Mouse (Mus musculus) megakaryocyte, embryonic 14.5 days (primary cell): ENCODE data around the gene Gm20388. TPM values are rescaled to one million over a fixed set of nuclear protein-coding genes. Genes with fewer than 3 reads are reported as not detected.
A peak's percentile ranks its signal among the peaks of the same experiment; 100 is the strongest.

Experiments
- H3K27me3 ChIP-seq: replicated peaks from 2 replicates; pipeline ENCODE3; 2012; ENCODE audit warnings: inconsistent platforms
- H3K36me3 ChIP-seq: replicated peaks from 2 replicates; pipeline ENCODE3; 2012; ENCODE audit warnings: low read length, inconsistent platforms, mixed read lengths
- H3K4me1 ChIP-seq: 2 replicates; pipeline ENCODE4 v1.6.1; 2012; ENCODE audit warnings: inconsistent platforms
- H3K4me3 ChIP-seq: replicated peaks from 2 replicates; pipeline ENCODE3; 2012; ENCODE audit warnings: moderate library complexity, mild to moderate bottlenecking, inconsistent platforms
- H3K9me3 ChIP-seq: 2 replicates; pipeline ENCODE4 v1.6.1; 2012; ENCODE audit warnings: inconsistent platforms
- FLI1 ChIP-seq: IDR thresholded peaks from 2 replicates; pipeline ENCODE4 v1.6.1; 2012; ENCODE audit warnings: low read length, inconsistent platforms, mixed read lengths
- GATA1 ChIP-seq: IDR thresholded peaks from 3 replicates; pipeline ENCODE4 v1.6.1; 2012; ENCODE audit warnings: mixed read lengths, low read length, inconsistent platforms, borderline replicate concordance
- polyA plus RNA-seq: library from polyadenylated mRNA; stranded (reverse); fragments of >175 nt; gene quantifications from 2 replicates; pipeline ENCODE4 v1.2.3, GENCODE M21; 2012; ENCODE audit warnings: low replicate concordance; ENCODE audit not compliant: insufficient read depth

Gene Gm20388
- polyA plus RNA-seq, 1 experiment, result 111 TPM

DNA sequence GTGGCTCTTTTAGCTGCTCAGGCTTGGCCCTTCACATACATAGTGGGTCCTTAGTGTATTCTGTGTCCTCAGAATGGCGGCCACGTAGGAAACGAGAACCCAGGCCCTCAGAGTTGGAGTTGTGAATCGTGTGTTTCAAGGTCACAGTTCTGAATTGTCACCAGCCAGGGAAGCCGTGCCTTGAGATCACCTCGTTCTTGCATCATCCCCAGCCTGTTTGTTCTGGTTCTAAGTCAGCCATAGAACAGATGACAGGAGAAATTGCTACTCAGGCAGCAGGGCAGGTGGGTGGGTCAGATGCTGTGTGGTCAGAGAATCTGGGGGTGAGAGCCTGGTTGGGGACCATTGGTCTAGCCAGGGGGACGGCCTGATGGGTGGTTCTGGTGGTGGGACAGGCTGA, 378.6 kb downstream of the Gm20388 start:
- Histone ChIP-seq H3K36me3 (no peaks in the 10 kb centered on the region), H3K9me3 (no peaks in the 10 kb centered on the region), H3K27me3 (peaks cover 10% of the 10 kb centered on the region), H3K4me3 (no peak overlapping the region), H3K4me1 (peaks cover 88% of the 10 kb centered on the region)
- TF ChIP-seq FLI1 (no peak), GATA1 (no peak)

- Histone ChIP-seq H3K36me3 (no peaks in the 10 kb centered on the region), H3K4me1 (peaks cover 88% of the 10 kb centered on the region)
- TF ChIP-seq FLI1 (no peak), GATA1 (no peak)
Measured at GRCm38 (mm10) chr8:120289698-120290181, 379.1 kb downstream of the Gm20388 start.

GRCm38 (mm10) chr8:120290614-120291013, 380.0 kb downstream of the Gm20388 start:
- TF ChIP-seq FLI1, result no peak
- TF ChIP-seq GATA1, result no peak
- no peak overlapping the region for H3K4me3 ChIP-seq
- no peaks in the 10 kb centered on the region for H3K36me3 ChIP-seq
- peaks cover 88% of the 10 kb centered on the region for H3K4me1 ChIP-seq
- H3K27me3 ChIP-seq, result peaks cover 10% of the 10 kb centered on the region
- no peaks in the 10 kb centered on the region for H3K9me3 ChIP-seq

More at GRCm38 (mm10) chr8:120289698-120290181, 379.1 kb downstream of the Gm20388 start:
- peaks cover 10% of the 10 kb centered on the region for H3K27me3 ChIP-seq
- no peak overlapping the region for H3K4me3 ChIP-seq
- H3K9me3 ChIP-seq, result no peaks in the 10 kb centered on the region

- Histone ChIP-seq H3K27me3 (peaks cover 9% of the 10 kb centered on the region), H3K4me1 (peaks cover 89% of the 10 kb centered on the region), H3K4me3 (no peak overlapping the region), H3K36me3 (no peaks in the 10 kb centered on the region), H3K9me3 (no peaks in the 10 kb centered on the region)
- TF ChIP-seq GATA1 (no peak), FLI1 (no peak)
Measured at GRCm38 (mm10) chr8:120291650-120292049, 381.0 kb downstream of the Gm20388 start.

DNA sequence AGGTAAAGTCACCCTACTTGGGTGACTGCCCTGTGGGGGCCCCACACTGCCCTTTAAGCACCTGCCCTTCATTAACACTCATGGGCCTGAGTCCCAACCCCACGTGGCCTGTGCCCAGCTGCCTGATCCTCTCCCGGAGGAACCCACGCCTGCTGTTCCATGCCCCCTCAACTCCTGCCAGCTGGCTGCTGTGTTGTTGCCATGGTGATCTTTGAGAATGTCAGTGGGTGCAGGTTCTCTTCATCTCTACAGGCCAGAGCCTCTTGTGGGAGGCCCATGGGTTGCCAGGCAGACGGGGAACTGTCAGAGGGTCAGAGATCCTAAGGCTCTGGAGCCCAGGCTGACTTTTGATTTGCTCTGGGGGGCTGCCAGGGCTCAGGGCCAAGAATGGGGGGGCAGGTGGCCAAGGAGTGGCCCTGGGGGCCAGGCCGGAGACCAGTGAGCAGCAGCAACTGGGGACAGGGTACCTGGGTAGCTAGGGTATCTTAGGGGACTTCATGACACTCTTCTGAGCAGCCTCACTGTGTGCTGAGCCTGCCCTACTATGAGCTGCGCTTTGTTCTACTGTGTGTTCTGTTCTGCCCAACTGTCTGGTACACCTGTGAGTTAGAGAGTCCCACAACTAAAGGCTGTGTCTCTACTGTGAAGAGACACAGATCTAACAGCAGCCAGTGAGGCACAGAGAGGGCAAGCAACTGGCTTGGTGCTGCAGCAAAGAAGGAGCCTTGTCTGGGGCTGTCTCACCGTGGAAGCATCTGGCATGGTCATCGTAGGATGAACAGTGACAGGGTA, 381.9 kb downstream of the Gm20388 start:
- Histone ChIP-seq H3K9me3 (no peaks in the 10 kb centered on the region), H3K4me3 (no peak overlapping the region), H3K36me3 (no peaks in the 10 kb centered on the region), H3K4me1 (peaks cover 94% of the 10 kb centered on the region), H3K27me3 (peaks cover 12% of the 10 kb centered on the region)
- TF ChIP-seq FLI1 (no peak), GATA1 (no peak)

GRCm38 (mm10) chr8:120293421-120294357, 383.0 kb downstream of the Gm20388 start:
- Histone ChIP-seq H3K27me3 (peaks cover 12% of the 10 kb centered on the region), H3K9me3 (no peaks in the 10 kb centered on the region), H3K4me3 (peak overlapping the region; percentile 75), H3K4me1 (peaks cover 83% of the 10 kb centered on the region), H3K36me3 (no peaks in the 10 kb centered on the region)
- TF ChIP-seq GATA1, result no peak
- TF ChIP-seq FLI1, result no peak

DNA sequence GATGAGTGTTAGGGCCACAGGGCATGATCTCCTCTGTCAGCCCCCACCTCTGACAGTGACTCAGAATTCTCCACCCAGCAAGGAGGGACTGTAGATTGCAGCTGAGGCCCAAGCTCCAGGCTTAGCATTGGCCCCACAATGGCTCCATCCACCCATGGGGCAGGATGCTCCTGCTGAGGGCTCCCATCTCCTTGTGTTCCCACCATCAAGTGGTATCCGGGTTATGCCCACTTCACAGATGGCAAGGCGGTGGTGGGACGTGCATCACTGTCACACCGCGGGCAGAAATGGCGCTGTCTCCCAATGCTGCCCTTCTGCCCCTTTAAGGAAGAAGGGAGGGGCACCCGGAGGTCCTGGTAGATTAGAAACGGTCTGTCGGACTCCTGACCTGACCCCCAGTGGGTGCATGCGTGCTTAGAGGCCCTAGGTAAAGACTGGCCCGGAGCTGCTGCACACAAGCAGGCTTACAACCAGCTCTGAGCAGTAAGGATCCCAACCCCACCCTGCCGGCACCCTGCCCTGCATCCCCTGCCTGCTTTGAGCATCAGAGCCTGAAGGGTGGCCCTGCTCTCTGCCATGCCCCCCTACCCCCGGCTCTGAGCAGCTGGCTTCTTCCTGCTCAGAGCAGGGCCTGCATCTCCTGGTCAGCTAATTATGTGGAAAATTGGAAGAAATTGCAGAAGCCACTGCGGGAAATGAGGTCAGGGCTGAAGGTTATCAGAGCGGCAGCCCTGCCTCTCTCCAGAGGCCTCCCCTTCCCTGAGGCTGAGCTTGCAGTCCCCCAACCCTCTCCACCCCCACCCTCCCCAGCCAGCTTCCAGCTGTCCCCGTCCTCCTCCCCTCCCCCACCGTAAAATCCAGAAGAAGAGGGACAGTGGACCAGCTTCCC, 384.6 kb downstream of the Gm20388 start:
- peaks cover 20% of the 10 kb centered on the region for H3K27me3 ChIP-seq
- peaks cover 74% of the 10 kb centered on the region for H3K4me1 ChIP-seq
- TF ChIP-seq FLI1 (no peak), GATA1 (no peak)

GRCm38 (mm10) chr8:120297000-120297399, 386.4 kb downstream of the Gm20388 start:
- no peaks in the 10 kb centered on the region for H3K9me3 ChIP-seq
- H3K4me3 ChIP-seq, result no peak overlapping the region
- TF ChIP-seq FLI1 (no peak), GATA1 (no peak)
- peaks cover 14% of the 10 kb centered on the region for H3K27me3 ChIP-seq
- peaks cover 72% of the 10 kb centered on the region for H3K4me1 ChIP-seq
- no peaks in the 10 kb centered on the region for H3K36me3 ChIP-seq

More for the DNA sequence above, 384.6 kb downstream of the Gm20388 start:
- Histone ChIP-seq H3K9me3 (no peaks in the 10 kb centered on the region), H3K36me3 (no peaks in the 10 kb centered on the region), H3K4me3 (peak overlapping the region; percentile 62)
